Mouse (Mus musculus): ENCODE results near the gene Slc9a7. TPM values are rescaled to one million over a fixed set of nuclear protein-coding genes. Genes with fewer than 3 reads are reported as not detected.

The Slc9a7 gene
- total RNA-seq, 4 experiments from 2014 or later, result 58.9 to 66.9 (median 61.9) TPM

DNA sequence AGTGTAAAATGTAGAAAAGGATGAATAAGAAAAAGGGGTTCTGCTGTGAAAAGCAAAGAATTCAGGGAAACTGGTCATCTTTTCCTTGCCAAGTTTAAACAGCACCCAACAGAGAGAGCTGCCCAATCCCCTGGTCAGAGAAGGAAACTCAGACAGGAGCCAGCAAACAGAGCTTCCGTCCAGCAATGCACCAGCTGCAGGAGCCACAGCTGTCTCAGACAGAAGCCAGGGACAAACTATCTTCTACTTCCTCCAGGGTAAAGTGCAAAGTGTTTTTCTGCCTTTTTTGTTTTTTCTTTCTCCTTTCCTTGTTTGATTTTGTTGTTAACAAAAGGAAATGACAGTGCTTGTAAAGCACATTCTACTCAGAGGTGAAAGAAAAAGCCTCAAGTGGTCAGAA lies 131.3 kb downstream of the Slc9a7 start:
- DNase-seq (ENCODE audit: low spot score in 2 of 2), result no peak

DNA sequence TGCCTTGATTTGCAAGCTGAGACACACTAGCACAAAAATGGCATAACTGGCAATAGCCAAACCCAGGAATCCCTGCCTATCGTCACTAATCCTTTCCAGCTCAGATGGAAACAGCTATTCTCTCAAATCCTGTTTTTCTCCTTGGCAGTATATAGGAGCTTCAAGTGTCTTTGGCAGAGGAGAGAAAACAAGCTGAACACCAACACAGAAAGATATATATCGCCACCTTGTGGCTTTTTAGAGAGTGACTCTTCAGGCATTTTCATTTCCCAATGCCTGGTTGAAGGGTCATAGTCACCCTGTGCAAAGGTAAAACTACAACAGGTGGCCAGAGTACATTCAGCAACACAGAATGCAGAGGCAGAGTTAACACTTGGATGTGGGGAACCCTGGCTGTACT lies 134.1 kb downstream of the Slc9a7 start:
- DNase-seq (ENCODE audit: low spot score in 2 of 2), result no peak

GRCm38 (mm10) chrX:20129466-20129865 lies 162.1 kb downstream of the Slc9a7 start:
- DNase-seq (ENCODE audit: low spot score in 2 of 2), result no peak

- no peak for DNase-seq (ENCODE audit: low spot score in 2 of 2)
Observed at GRCm38 (mm10) chrX:20128951-20129350, 162.7 kb downstream of the Slc9a7 start.

- no peak for DNase-seq (ENCODE audit: low spot score in 2 of 2)
Observed at GRCm38 (mm10) chrX:20125481-20125880, 166.1 kb downstream of the Slc9a7 start.

- no peak for DNase-seq (ENCODE audit: low spot score in 2 of 2)
Observed at GRCm38 (mm10) chrX:20117717-20118116, 173.9 kb downstream of the Slc9a7 start.

DNA sequence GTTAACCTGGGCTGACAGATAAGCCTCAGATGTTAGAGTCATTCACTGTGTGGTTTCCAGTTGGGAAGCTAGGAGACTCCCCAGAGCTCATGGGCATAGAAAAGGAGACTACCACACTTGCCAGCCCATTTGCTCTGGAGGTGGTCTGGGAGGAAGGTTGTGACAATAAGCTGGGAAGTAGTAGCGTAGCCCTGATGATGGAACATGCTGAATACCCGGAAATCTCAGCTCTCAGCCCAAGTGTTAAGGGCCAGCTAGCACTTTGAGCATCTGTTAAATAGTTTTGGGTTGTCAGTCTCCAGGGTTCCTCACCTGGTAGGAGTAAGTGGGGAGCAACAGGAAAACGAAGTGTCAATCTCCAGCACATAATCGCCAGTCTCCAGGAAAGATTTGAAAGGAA lies 221.4 kb downstream of the Slc9a7 start:
- no peak for DNase-seq (ENCODE audit: low spot score in 2 of 2)

DNA sequence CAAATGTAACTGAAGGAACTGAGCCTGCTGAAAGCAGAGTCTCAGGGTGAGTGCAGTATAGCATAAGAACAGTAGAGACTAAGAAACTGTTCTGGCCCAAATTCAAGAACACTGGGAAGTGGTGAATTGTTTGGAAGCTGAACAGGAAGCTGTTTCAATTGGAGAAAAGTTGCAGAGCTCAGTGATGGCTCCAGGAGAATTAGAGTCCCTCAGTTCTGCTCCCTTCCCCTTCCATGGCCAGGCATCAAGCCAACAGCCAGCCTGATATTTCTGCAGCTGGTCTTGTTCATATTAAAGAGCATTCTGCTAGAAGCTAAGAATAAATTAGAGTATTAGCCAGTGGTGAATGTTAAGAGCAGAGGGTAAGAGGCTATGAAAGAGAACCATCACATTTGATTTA lies 225.0 kb downstream of the Slc9a7 start:
- DNase-seq (ENCODE audit: low spot score in 2 of 2), result no peak

DNA sequence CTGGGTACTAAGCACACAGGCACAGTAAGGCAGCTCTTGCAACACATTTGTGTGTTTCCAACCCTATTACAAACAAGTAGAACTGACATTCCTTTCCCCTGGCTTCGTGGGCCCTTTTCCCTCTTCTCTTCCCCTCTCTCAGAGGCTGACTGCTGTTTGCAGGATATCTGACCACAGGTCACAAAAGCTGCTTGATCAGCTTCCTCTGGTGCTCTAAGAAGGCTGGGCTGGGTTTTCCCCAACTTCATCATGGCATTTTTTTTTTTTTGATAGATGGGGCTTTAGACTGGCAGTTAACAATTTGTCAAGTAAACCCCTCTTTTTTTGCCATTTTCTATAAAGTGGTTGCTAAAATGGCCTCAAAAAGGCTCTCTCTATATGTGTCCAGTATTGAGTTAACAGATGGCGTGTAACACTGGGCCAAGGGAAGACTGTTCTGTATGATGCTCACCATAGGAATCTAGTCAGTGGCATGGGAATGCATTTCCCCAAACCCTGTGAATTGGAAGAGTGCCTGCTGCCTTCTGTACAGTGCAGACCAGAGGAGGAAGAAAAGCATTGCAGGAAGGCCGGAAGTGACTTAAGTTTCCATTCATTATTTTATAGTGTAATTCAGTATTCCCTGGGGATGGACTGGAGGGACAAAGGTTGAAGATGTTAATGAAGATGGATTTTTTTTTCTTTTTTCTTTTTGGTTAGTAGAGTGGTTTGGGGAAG lies 229.7 kb downstream of the Slc9a7 start:
- DNase-seq (ENCODE audit: low spot score in 2 of 2), result no peak

- DNase-seq (ENCODE audit: low spot score in 2 of 2), result no peak
Observed at GRCm38 (mm10) chrX:20060769-20061315, 230.8 kb downstream of the Slc9a7 start.

DNA sequence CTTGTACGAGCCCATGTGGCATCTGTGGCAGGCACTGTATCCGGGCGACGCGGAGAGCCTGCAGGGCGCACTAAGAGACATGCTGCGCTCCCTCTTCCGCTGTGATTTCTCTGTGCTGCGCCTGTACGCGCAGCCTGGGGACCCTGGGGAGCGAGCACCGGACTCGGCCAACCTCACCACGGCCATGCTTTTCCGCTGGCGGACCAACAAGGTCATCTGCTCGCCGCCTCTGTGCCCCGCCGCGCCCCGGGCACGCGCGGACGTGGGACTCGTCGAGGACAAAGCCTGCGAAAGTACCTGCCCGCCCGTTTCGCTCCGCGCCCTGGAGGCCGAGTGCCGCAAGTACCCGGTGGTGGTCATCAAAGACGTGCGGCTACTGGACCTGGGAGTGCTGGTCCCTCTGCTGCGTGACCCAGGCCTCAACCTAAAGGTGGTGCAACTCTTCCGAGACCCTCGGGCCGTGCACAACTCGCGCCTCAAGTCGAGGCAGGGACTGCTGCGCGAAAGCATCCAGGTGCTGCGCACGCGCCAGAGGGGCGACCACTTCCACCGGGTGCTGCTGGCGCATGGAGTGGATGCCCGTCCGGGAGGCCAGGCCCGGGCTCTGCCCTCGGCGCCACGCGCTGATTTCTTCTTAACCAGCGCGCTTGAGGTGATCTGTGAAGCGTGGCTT lies 231.4 kb downstream of the Slc9a7 start:
- DNase-seq (ENCODE audit: low spot score in 2 of 2), result peak in 1 of 2 experiments; percentile 1

DNA sequence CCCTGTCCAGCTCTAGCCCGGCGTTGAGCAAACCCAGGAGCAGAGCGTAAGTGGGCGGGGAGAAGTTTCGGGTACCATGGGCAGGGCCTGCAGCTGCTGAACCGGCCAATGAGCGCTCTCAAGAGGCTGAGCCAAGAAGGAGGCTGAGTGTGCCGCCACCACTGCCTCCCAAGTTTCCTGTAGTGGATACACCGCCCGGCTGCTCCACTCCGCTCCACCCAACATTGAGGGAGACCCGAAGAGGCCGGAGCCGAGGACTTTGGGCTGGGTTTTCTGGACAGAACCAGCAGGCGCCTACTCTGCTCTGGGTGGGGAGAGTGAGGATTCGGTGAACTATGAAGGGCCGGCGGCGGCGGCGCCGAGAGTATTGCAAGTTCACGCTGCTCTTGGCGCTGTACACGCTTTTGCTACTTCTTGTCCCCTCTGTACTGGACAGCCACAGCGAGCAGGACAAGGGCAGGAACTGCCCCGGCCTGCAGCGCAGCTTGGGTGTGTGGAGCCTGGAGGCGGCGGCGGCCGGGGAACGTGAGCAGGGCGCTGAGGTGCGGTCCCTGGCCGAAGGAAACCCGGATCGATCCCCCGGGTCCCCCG lies 232.1 kb downstream of the Slc9a7 start, which contains the start of gene Chst7:
TSS of gene Chst7 (plus strand) at position 180 of the 591 bp plus-strand sequence.
- peak; percentile 4 to 20 for DNase-seq (ENCODE audit: low spot score in 2 of 2)

Other genes starting within 250 kb of the Slc9a7 start
- 1 to 10 TPM; 1.1 to 3.0 (median 2.0) TPM for gene Chst7, start 232.2 kb downstream of the Slc9a7 start, total RNA-seq (2022)
- gene Rp2, start 72.7 kb upstream of the Slc9a7 start, total RNA-seq (2022), result 10 to 100 TPM; 17.1 to 20.9 (median 18.8) TPM
- 1 to 10 TPM; 6.3 to 8.9 (median 6.7) TPM for gene Jade3, start 133.9 kb upstream of the Slc9a7 start, total RNA-seq (2022)